In the genomic region with DNA sequence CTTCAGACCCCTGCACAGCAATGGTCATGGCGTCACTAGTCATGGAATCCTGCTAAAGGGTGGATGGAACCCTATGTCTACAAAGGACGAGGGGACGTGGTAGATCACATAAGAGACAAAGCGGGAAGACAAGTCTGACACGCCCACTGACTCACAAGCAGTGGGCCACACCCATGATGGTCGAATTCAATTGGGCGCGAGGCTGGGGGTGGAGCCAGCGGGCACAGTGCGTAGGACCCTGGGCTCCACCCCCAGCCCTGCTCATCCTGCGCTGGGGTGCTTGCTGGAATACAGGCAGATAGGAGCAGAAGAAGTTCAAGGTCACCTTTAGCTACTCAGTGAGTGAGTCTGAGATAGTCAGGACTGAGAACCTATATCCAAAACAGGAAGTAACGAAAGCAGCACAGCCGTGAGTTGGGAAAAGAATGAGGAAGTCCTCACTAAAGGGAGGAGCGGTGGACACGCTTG, we compare ENCODE assay signal across 13 mouse cellular contexts. TPM values are rescaled to one million over a fixed set of nuclear protein-coding genes. Genes with fewer than 3 reads are reported as not detected.
A peak's percentile ranks its signal among the peaks of the same experiment; 100 is the strongest.
DNase-seq lines count a peak whose midpoint lies in the region; ATAC-seq lines count a peak whose summit lies in the region.
"Had no signal": no experiment of that assay in that cellular context is flagged by ENCODE, and none has a peak within 500 bp of the region (broad histone marks: within the 10 kb centered on the region; RNA-seq: fewer than 3 reads in every experiment).

No protein-coding gene starts in this region.

- no peaks in the 10 kb centered on the region for H3K27me3 ChIP-seq in lung, embryonic 15.5 days
- no peaks in the 10 kb centered on the region for H3K27me3 ChIP-seq in liver, embryonic 11.5 days (replicated peaks; ENCODE audit: control insufficient read depth, insufficient read depth, low read length)
- H3K27me3 ChIP-seq in stomach, embryonic 16.5 days (ENCODE audit: control insufficient read depth, insufficient read depth, low read length): no peaks in the 10 kb centered on the region
- no peaks in the 10 kb centered on the region for H3K27me3 ChIP-seq in midbrain, embryonic 15.5 days (replicated peaks)
- no peaks in the 10 kb centered on the region for H3K27me3 ChIP-seq in midbrain, embryonic 10.5 days (ENCODE audit: low read depth, poor library complexity, severe bottlenecking)
- H3K27me3 ChIP-seq: kidney, embryonic 15.5 days; midbrain, embryonic 12.5 days; neural tube, embryonic 15.5 days had no signal

- H3K4me1 ChIP-seq in lung, embryonic 15.5 days: peaks cover 17% of the 10 kb centered on the region
- peaks cover 19% of the 10 kb centered on the region for H3K4me1 ChIP-seq in liver, embryonic 11.5 days (replicated peaks; ENCODE audit: control insufficient read depth, insufficient read depth, low read length)
- H3K4me1 ChIP-seq in stomach, embryonic 16.5 days (ENCODE audit: control insufficient read depth, insufficient read depth, low read length): peaks cover 16% of the 10 kb centered on the region
- no peaks in the 10 kb centered on the region for H3K4me1 ChIP-seq in midbrain, embryonic 15.5 days
- peaks cover 10% of the 10 kb centered on the region for H3K4me1 ChIP-seq in midbrain, embryonic 10.5 days

- H3K9me3 ChIP-seq in lung, embryonic 15.5 days: no peaks in the 10 kb centered on the region
- H3K9me3 ChIP-seq in liver, embryonic 11.5 days (ENCODE audit: control insufficient read depth, low read length): peaks cover 5% of the 10 kb centered on the region; the same call in 1 of the 2 replicates
- no peaks in the 10 kb centered on the region for H3K9me3 ChIP-seq in stomach, embryonic 16.5 days (replicated peaks; ENCODE audit: control insufficient read depth, low read length)
- no peaks in the 10 kb centered on the region for H3K9me3 ChIP-seq in midbrain, embryonic 15.5 days
- no peaks in the 10 kb centered on the region; the same call in 1 of the 2 replicates for H3K9me3 ChIP-seq in midbrain, embryonic 10.5 days (replicated peaks)
- H3K9me3 ChIP-seq: kidney, embryonic 15.5 days; midbrain, embryonic 12.5 days; neural tube, embryonic 15.5 days had no signal

- 81% methylated on average over 15 of the region's 15 CpGs for WGBS in lung, embryonic 15.5 days
- 66% methylated on average over 15 of the region's 15 CpGs for WGBS in liver, embryonic 11.5 days
- 82% methylated on average over 15 of the region's 15 CpGs for WGBS in stomach, embryonic 16.5 days
- WGBS in midbrain, embryonic 15.5 days: 85% methylated on average over 15 of the region's 15 CpGs
- WGBS in midbrain, embryonic 10.5 days: 88% methylated on average over 15 of the region's 15 CpGs

- H3K36me3 ChIP-seq in lung, embryonic 15.5 days: no peaks in the 10 kb centered on the region; the same call in 1 of the 2 replicates
- H3K36me3 ChIP-seq in liver, embryonic 11.5 days (ENCODE audit: control insufficient read depth, insufficient read depth, low read length): peaks cover 4% of the 10 kb centered on the region; the same call in 1 of the 2 replicates
- H3K36me3 ChIP-seq in stomach, embryonic 16.5 days (ENCODE audit: control insufficient read depth, insufficient read depth, low read length): no peaks in the 10 kb centered on the region
- H3K36me3 ChIP-seq in midbrain, embryonic 15.5 days (replicated peaks): no peaks in the 10 kb centered on the region
- H3K36me3 ChIP-seq in midbrain, embryonic 10.5 days: peaks cover 40% of the 10 kb centered on the region
- H3K36me3 ChIP-seq: midbrain, embryonic 12.5 days; neural tube, embryonic 15.5 days had no signal

- H3K4me3 ChIP-seq in lung, embryonic 15.5 days: no peak overlapping the region
- no peak overlapping the region for H3K4me3 ChIP-seq in liver, embryonic 11.5 days (ENCODE audit: low read depth, low read length)
- H3K4me3 ChIP-seq in stomach, embryonic 16.5 days (replicated peaks; ENCODE audit: low read length): no peak overlapping the region
- no peak overlapping the region for H3K4me3 ChIP-seq in midbrain, embryonic 15.5 days
- H3K4me3 ChIP-seq in midbrain, embryonic 10.5 days: no peak overlapping the region
- H3K4me3 ChIP-seq: kidney, embryonic 15.5 days; midbrain, embryonic 12.5 days; neural tube, embryonic 15.5 days had no signal

- no peak for DNase-seq in lung, postnatal 25 days (ENCODE audit: low spot score)
- peak; percentile 96 for DNase-seq in MEL-GATA-1-ER (ENCODE audit: extremely low read depth, low read depth)
- DNase-seq in liver, embryonic 11.5 days (ENCODE audit: low spot score): no peak
- DNase-seq in neural tube, embryonic 10.5 days (ENCODE audit: extremely low spot score, low spot score): no peak
- DNase-seq in midbrain, embryonic 10.5 days (ENCODE audit: low spot score): no peak
- DNase-seq: thymus, adult 2 months had no signal

- 0 out of 2 replicates have a peak overlapping the region, but pooled peaks have one; percentile 12 for H3K27ac ChIP-seq in lung, embryonic 15.5 days
- no peak overlapping the region for H3K27ac ChIP-seq in liver, embryonic 11.5 days (ENCODE audit: low read depth, low read length)
- H3K27ac ChIP-seq in stomach, embryonic 16.5 days (ENCODE audit: low read length): no peak overlapping the region
- no peak overlapping the region for H3K27ac ChIP-seq in midbrain, embryonic 15.5 days
- H3K27ac ChIP-seq in midbrain, embryonic 10.5 days (replicated peaks): no peak overlapping the region
- H3K27ac ChIP-seq: midbrain, embryonic 12.5 days; neural tube, embryonic 15.5 days had no signal

- no peak for ATAC-seq in lung, embryonic 15.5 days (ENCODE audit: borderline replicate concordance, extremely low read depth, low FRiP score, low TSS enrichment)
- peak; percentile 80 for ATAC-seq in liver, embryonic 11.5 days (replicated peaks; ENCODE audit: low FRiP score)
- peak; percentile 30; the same call in 1 of the 2 replicates for ATAC-seq in stomach, embryonic 16.5 days (ENCODE audit: insufficient read depth, low FRiP score)
- ATAC-seq in midbrain, embryonic 15.5 days (replicated peaks): no peak
- ATAC-seq: forebrain, embryonic 14.5 days had no signal

- H3K9ac ChIP-seq in lung, embryonic 15.5 days: no peak overlapping the region
- no peak overlapping the region for H3K9ac ChIP-seq in liver, embryonic 11.5 days (ENCODE audit: low read depth, low read length)
- H3K9ac ChIP-seq in stomach, embryonic 16.5 days (ENCODE audit: low read length): no peak overlapping the region
- no peak overlapping the region for H3K9ac ChIP-seq in midbrain, embryonic 15.5 days
- H3K9ac ChIP-seq: kidney, embryonic 15.5 days; midbrain, embryonic 12.5 days; neural tube, embryonic 15.5 days had no signal

- H3K4me2 ChIP-seq in lung, embryonic 15.5 days: no peak overlapping the region
- no peak overlapping the region for H3K4me2 ChIP-seq in liver, embryonic 11.5 days
- no peak overlapping the region for H3K4me2 ChIP-seq in stomach, embryonic 16.5 days (ENCODE audit: low read depth, low read length)
- no peak overlapping the region for H3K4me2 ChIP-seq in midbrain, embryonic 15.5 days
- H3K4me2 ChIP-seq: kidney, embryonic 15.5 days; midbrain, embryonic 12.5 days; neural tube, embryonic 15.5 days had no signal

RNA-seq across cellular contexts. Expression of gene Camkk2, which starts 10.1 kb away (rescaled TPM):
- polyA plus RNA-seq in lung, embryonic 15.5 days (2015; fragmentation: Nextera tagmentation; extraction: Ambion mirVana): 35.0 and 36.4 TPM in 2 replicates
- 15.5 and 16.6 TPM in 2 replicates for polyA plus RNA-seq in liver, embryonic 11.5 days (2014; fragmentation: Nextera tagmentation; extraction: Ambion mirVana)
- 18.4 and 19.3 TPM in 2 replicates for polyA plus RNA-seq in stomach, embryonic 16.5 days (2015; fragmentation: Nextera tagmentation; extraction: Ambion mirVana)
- polyA plus RNA-seq in midbrain, embryonic 15.5 days (2015; fragmentation: Nextera tagmentation; extraction: Ambion mirVana): 66.1 and 69.4 TPM in 2 replicates
- polyA plus RNA-seq in midbrain, embryonic 10.5 days (2016; fragmentation: Nextera tagmentation; extraction: Ambion mirVana): 24.3 and 29.5 TPM in 2 replicates

RNA-seq across cellular contexts. Expression of gene Anapc5, which starts 52.0 kb away (rescaled TPM):
- 431 and 432 TPM in 2 replicates for polyA plus RNA-seq in lung, embryonic 15.5 days (2015; fragmentation: Nextera tagmentation; extraction: Ambion mirVana)
- 392 and 418 TPM in 2 replicates for polyA plus RNA-seq in liver, embryonic 11.5 days (2014; fragmentation: Nextera tagmentation; extraction: Ambion mirVana)
- 380 and 385 TPM in 2 replicates for polyA plus RNA-seq in stomach, embryonic 16.5 days (2015; fragmentation: Nextera tagmentation; extraction: Ambion mirVana)
- polyA plus RNA-seq in midbrain, embryonic 15.5 days (2015; fragmentation: Nextera tagmentation; extraction: Ambion mirVana): 531 and 544 TPM in 2 replicates
- polyA plus RNA-seq in midbrain, embryonic 10.5 days (2016; fragmentation: Nextera tagmentation; extraction: Ambion mirVana): 499 and 524 TPM in 2 replicates

Comparison
In these comparisons a context has a peak if more than half of its experiments do, and no peak if none do; other contexts are left out.
1. ATAC-seq: peak in liver, embryonic 11.5 days (single experiment) and stomach, embryonic 16.5 days (single experiment); none in lung, embryonic 15.5 days (single experiment) and midbrain, embryonic 15.5 days (single experiment).